Mouse (Mus musculus) MN1 (cell line): ENCODE measurements around the gene Fkbp10.

Experiments used
- DNase-seq: peaks from one replicate; pipeline ENCODE4 v3.0.0-alpha.2; 2016; ENCODE audit warnings: low spot score

The Fkbp10 gene

GRCm38 (mm10) chr11:100394353-100395074, 21.0 kb upstream of the Fkbp10 start:
- DNase-seq = no peak

DNA sequence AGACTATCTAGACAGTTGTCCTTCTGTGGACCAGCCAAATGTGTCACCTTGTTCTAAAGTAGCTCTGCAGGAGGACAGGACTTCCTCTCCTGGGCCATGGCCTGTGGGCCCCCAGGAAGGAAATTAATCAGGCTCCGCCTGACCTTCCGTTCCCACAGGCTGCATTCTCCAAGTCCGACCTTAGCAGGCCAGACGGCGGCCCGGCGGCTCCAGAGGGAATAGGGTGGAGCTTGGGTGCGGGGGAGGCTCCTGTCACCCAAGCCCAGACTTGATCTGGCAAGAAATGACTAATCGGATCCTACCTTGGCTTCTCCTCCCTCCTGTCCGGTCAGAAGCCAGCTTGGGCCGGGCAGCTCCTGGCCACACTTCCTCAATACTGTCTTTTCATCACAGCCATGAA, 20.3 kb upstream of the Fkbp10 start:
- DNase-seq = peak; percentile 69

GRCm38 (mm10) chr11:100395861-100396631, 19.5 kb upstream of the Fkbp10 start:
- DNase-seq = peak; percentile 33

DNA sequence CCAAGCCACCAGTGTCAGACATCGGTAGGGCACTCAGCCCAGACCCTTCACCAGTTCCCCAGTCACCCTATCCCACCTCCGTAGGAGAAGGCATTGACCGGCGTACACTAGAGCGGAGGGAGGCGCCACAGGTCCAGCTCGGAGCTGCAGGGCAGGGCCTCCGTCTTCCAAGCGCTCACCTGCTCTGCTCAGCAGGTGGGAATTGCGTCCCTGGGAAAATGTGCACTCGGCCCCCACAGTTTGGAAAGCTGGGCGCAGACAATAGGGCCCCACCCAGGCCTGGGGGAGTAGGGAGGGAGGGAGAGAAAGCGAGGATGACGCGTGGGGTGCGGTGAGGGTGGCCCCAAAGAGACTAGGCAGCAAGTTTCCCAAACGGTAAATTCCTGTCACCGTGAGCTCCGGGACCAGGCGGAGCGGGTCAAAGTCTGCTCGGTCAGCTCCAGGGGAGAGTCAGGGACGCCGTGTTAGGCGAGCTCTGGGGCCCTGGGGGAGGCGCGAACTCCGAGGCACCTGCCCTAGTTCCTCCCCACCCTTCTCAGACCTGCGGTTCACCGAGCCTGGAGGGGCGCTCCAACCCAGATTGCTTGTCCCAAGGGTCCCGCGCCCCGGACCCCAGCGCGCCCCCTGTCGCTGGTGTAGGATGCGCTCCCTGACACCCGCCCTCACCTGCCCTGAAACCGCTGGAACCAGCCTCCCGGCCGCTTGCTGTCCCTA, 18.5 kb upstream of the Fkbp10 start:
- no peak for DNase-seq

GRCm38 (mm10) chr11:100397600-100398389, 17.7 kb upstream of the Fkbp10 start, which contains the start of gene Jup:
Gene Jup (minus strand): TSS chr11:100397763.
- peak; percentile 98 for DNase-seq

GRCm38 (mm10) chr11:100398517-100398916, 17.0 kb upstream of the Fkbp10 start:
- no peak for DNase-seq

DNA sequence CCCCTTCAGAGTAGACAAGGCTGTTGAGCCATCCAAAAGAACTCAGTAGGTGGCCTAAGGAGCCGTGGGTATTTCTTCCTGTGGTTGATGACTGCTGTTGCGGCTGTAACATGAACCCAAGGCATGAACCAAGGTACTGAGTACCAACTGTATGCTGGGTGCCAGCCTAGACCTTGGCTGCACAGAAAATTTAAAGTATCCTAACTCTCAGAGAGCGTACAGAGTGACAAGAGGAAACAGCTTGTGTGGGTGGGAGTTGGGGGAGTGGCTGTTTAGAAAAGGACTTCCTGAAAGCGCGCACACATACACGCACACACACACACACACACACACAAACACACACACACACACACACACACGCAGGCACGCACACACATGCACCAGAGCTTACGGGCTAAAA, 16.2 kb upstream of the Fkbp10 start:
- DNase-seq = no peak

GRCm38 (mm10) chr11:100399727-100400538, 15.6 kb upstream of the Fkbp10 start:
- DNase-seq = no peak

- DNase-seq = no peak
Observed at GRCm38 (mm10) chr11:100400842-100401241, 14.7 kb upstream of the Fkbp10 start.

DNA sequence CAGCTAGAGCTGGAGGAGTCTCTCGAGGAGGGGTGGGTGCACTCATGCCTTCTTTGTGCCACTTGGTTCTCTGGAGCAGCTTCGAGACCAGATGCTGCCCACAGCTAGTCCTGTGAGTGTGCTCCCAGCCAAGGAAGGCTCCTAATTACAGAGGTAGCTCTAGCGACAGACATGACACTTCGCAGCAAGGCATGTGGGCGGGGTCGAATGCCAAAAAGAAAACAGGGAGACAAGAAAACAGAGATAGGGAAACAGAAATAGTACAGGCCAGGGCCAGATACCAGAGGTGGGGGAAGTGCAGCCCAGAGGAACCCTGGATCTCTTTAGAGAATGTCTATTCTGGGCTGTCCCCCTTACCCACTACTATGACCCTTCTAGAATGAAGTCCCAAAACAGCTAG, 13.3 kb upstream of the Fkbp10 start:
- peak; percentile 47 for DNase-seq

GRCm38 (mm10) chr11:100402682-100403081, 12.8 kb upstream of the Fkbp10 start:
- no peak for DNase-seq

DNA sequence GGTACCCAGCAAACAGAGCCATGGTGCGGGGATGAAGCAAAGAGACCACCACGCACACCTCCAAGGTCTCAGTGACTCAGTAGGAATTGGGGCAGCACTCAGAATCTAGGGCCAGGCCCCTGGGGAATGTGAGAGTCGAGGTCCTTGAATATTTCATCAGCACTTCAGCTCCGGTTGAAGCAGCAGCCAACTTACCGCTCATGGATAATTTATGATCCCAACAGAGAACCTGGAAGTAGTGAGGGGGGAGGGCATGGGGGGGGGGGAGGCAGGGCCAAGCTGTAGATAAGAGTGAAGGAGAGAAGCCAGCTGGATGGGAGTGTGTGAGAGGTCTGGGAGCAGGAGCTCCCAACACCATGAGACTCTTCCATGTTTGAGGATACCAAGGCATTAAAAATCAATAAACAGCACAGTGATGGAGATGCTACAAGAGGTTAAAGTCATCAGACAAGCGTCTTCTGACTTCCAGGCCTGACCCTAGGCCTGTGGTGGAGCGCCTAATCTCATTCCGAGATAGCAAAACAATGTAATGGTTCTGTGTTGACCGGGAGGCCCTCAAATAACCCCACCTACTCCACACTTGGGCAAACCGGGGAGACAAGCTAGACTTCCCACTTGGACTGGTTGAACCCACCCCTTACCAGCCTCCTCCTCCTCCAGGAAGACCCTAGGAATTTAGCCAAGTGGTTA, 11.9 kb upstream of the Fkbp10 start:
- DNase-seq = no peak

DNA sequence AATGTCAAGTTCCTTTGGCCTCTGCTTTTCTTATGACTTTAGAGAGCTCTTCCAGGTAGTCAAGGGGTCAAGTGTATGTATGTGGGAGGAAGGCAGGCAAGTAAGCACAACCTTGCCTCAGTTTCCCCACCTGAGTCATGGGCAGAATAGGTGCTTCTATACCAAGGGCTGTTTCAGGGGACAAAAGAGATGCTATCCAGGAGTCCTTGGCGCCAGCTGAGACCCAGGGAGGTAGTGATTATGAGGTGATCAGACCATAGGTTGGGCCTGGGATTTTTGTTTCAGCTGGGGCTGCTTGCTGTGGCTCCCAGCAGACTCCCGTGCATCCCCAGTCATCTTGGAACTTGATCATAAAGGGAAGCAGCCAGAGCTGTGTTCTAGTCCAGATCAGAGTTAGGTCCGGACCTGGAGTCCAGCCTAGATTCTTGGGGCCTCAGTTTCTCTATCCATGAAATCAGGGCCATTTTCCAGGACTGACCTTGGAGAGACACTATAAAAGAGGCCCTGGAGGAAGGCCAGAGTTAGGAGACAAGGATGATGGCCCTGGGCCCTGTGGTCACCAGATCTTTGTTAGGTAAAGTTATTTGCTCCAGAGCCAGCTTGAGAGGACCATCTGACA, 10.9 kb upstream of the Fkbp10 start:
- no peak for DNase-seq

DNA sequence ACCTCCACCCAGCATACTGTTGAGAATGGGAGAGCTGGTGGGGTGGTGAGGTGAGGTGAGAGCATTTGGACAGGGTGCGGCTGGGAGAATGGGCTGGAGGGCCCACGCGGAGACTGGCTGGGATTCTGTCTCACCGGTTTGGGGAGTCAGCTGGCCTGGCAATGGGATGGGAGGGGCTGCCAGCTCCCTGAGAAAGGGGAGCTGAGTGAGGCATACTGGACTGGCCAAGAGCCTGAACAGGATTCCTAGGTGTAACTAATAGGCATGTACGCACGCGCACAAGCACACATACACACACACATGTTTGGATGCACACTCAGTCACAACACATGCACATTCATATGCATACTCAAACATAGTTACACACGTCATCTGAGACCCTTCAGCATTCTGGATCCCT, 9.2 kb upstream of the Fkbp10 start:
- no peak for DNase-seq

GRCm38 (mm10) chr11:100406995-100407705, 8.3 kb upstream of the Fkbp10 start:
- no peak for DNase-seq

GRCm38 (mm10) chr11:100408076-100408834, 7.2 kb upstream of the Fkbp10 start:
- peak; percentile 80 for DNase-seq

- DNase-seq = no peak
Observed at GRCm38 (mm10) chr11:100408835-100409462, 6.5 kb upstream of the Fkbp10 start.

GRCm38 (mm10) chr11:100409686-100410085, 5.8 kb upstream of the Fkbp10 start:
- no peak for DNase-seq
